Mouse (Mus musculus) small intestine, adult 10 weeks (tissue): ENCODE results near the gene Mcm2. TPM values are rescaled to one million over a fixed set of nuclear protein-coding genes. Genes with fewer than 3 reads are reported as not detected.

Source experiments
- polyA plus RNA-seq: library from polyadenylated mRNA; stranded (reverse); fragments of 350-450 nt; fragmentation: Illumina TruSeq; extraction: RNeasy Lipid Tissue Mini Kit (QIAGEN cat#74804); gene quantifications from one replicate; pipeline ENCODE4 v1.2.3, GENCODE M21; 2014; ENCODE audit warnings: low replicate concordance

The Mcm2 gene
- polyA plus RNA-seq: 2.0 TPM

DNA sequence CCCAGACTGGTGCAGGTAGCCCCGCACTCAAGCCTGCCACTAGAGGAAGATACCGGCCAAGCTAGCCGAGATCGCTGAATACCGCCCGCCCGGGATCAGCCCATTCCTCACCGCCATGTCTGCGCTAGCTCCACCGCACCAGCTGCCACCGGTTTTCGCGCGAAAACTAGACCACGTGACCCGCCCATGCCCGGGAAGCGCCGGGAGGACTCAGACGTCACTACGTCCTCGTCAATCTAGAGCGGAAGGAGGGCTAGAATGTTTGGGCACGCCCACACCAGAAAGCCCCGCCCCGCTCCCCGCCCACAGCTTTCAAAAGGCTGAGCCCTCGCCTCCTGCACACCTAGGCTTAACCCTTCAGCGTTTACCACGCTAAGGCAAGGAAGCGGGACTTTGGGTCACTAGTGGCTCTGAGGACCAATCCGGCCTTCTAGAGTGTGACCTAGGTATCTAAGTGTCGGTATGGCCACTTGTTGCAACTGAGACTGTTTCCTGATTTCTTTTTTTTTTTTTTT is at the start of gene Mcm2:
TSS of gene Mcm2 (minus strand) at position 247 of the 515 bp plus-strand sequence.

DNA sequence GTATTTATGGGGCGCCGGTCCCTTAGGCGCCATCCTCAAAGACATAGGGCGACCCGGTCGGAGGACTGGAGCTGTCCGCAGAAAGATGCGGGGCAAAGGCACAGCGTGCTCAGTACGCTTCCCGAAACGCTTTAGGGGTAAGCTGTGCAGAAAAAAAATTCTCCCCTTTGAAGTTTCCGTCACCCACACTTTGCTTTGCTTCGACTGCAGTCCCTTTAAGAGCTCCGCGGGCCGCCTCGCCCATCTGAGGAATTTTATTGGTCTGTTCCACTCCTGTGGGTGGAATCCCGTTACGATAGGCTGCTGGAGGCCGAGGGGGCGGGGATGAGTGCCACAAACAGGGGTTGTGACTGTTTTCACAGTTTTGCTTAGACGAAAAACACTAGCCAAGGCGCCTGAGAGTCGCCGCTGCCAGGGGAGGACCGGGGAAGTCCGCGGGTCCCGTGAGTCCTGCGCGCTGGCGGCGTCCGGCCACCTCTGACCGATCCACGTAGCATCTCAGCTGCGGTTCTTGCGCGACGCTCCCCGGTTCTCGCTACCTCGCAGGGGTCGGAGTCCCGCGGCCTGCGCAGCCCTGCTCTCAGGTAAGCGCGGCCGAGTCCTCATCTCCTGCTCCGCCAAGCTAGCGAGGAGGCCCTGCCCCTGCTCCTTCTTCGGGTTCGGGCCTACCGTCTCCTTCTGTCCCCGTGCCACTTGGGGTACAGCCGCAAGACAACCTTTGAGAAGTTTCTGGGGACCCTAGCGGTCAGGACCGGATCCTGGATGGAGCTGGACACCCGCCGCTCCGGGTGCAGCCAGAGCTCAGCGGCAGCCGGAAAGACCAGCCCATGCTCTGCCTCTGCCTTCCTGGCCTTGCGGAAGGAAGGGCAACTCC is 3.6 kb upstream of the Mcm2 start, which contains the start of gene Tpra1:
TSS of gene Tpra1 (plus strand) at position 305 of the 874 bp plus-strand sequence.

DNA sequence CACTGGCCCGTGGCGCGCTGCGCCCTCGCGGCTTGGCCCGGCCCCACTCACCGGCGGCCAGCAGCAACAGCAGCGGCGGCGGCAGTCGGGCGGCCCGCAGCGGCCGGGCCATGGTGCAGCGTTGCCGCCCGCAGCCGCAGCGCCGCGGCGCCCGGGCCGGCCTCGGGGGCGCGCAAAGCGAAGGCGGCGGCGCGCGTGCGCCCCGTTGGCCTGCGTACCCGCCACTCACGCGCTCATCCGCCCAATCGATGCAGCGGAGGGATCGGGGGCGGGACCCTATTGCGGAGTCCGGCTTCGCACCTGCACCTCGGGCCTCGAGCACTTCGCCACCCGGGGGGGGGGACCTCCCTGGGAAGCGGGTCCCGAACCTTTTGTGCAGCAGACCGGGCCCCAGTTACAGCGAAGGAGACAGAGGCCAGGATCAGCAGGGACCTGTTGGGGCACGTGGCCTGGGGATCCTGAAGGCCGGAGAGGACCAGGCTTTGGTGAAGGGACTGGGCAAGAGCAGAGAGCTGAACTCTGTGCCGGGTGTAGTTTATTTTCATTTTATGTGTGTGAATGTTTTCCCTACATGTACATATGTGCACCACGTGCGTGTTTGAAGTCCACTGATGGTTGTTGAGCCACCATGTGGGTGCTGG is 23.6 kb downstream of the Mcm2 start, which contains the start of gene Podxl2:
TSS of gene Podxl2 (minus strand) at position 177 of the 641 bp plus-strand sequence.

DNA sequence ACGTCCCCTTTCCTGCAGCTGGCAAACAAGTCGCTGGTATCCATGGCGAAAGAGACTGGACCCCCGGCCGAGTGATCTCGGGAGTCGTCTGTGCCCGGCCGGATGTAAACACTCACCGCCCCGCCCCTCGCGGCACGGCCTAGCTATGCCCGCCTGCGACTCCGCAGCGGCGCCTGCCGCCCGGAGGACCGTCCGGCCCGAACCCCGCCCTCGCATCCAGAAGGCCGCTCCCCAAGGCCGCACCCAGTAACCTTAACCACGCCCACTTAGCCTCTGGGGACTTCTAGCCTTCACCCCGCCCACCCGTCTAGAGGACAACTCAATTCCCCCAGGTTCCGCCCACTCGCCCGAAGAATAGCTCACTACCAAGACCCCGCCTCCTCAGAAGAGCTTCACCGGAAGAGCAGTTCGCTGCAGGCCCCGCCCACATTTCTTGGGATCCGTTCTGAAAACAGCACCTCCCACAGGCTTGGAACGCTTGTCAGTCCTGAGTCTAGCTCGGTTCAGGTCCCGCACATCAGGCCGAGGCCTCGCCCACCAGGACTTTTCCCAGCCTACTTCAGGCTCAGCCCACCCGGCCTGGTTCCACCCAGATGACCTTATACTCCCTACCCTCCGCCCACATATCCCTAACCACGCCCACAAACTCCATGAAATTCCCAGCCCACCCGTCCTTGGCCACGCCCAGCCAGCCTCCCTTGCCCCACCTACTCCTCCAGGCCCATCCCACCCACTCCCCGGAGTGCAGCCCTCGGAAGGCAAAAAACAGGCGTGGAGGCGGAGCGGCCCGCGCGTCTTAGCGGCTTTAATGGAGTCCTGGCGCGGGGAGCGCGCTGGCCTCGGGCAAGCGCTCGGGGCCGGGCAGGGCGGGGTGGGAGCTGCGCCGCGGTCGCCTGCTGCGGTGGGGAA is 56.5 kb downstream of the Mcm2 start, which contains the start of gene Abtb1:
TSS of gene Abtb1 (minus strand) at position 204 of the 909 bp plus-strand sequence.

Other genes with a start within 250 kb of the Mcm2 start
- gene Mgll, start 174.4 kb downstream of the Mcm2 start, polyA plus RNA-seq: 2.8 TPM
- gene Abtb1, start 56.8 kb downstream of the Mcm2 start, polyA plus RNA-seq: 1.0 TPM
- not detected for gene Podxl2, start 23.7 kb downstream of the Mcm2 start, polyA plus RNA-seq
- gene Tpra1, start 3.5 kb upstream of the Mcm2 start, polyA plus RNA-seq: 2.1 TPM